Mouse (Mus musculus) bone marrow, adult 2 months (tissue): ENCODE measurements at regions not wholly inside any gene's neighbourhood (a gene's known extent, or its start where the extent isn't known, plus 50 kb on each side); places are given as distances from the start of the nearest gene placed in this dataset.

Experiments
- CTCF ChIP-seq: fragments of 200-500 bp; IDR thresholded peaks from 2 replicates; pipeline ENCODE4 v1.5.1; 2011; ENCODE audit warnings: low read length, control low read depth; ENCODE audit not compliant: control insufficient read depth, insufficient read depth
- POLR2A ChIP-seq: fragments of 200-500 bp; IDR thresholded peaks from 2 replicates; pipeline ENCODE4 v1.6.1; 2011; ENCODE audit warnings: low read depth, mild to moderate bottlenecking, control low read depth, low read length, borderline replicate concordance; ENCODE audit not compliant: control insufficient read depth

DNA sequence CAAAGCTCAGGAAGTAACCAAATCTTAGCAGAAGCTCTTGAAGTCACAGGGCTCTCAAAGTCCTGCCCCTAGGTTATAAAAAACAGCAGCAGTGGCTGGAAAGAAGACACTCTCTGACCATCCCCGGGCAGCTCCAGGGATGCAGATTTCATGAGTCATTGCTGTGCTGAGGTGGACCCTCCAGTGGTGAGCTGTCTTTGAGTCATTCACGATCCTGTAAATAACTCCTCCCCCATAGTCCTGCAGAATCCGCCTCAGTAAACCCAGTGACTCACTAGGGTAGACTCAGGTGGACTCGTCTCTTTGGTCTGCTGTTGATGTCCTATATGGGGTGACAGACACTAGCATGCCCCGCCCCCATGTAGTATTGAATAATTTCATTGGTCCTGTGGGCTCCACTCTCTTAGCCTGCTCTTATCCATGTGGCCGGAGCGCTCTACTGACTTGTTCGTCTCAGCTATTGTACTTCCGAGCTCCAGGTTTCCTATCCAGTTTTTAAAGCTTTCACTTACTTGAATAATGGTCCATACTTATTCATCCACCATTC, 164.1 kb upstream of the Hs6st1 start:
- TF ChIP-seq CTCF (no peak), POLR2A (no peak)
